Mouse (Mus musculus) forebrain, embryonic 14.5 days (tissue): Measurements from ENCODE around the gene Snrpa1. TPM values are rescaled to one million over a fixed set of nuclear protein-coding genes. Genes with fewer than 3 reads are reported as not detected.
A peak's percentile ranks its signal among the peaks of the same experiment; 100 is the strongest.
"Not testable (repeated sequence)": the region's sequence is repeated elsewhere in the genome, so short reads cannot be mapped to it uniquely, and the experiment has no call there.

Source experiments
- ATAC-seq: fragments of 200-750 bp; cut with Nextera tagmentation; 2 replicates; pipeline ENCODE4 v1.8.0; 2017; ENCODE audit warnings: mild to moderate bottlenecking, moderate library complexity
- DNase-seq: peaks from one replicate; pipeline ENCODE4 v3.0.0-alpha.2; 2015; ENCODE audit warnings: low spot score
- H3K27ac ChIP-seq: fragments of 300-500 bp; sonication (generic); 2 replicates; pipeline ENCODE4 v1.5.1; 2014; ENCODE audit warnings: low read depth, mild to moderate bottlenecking, control low read depth, low read length, moderate library complexity
- H3K27me3 ChIP-seq: fragments of 300-500 bp; sonication (generic); replicated peaks from 2 replicates; pipeline ENCODE4 v1.6.1; 2014; ENCODE audit warnings: low read length, control low read depth, mixed read lengths; ENCODE audit not compliant: control insufficient read depth, insufficient read depth
- H3K36me3 ChIP-seq: fragments of 300-500 bp; sonication (generic); 2 replicates; pipeline ENCODE4 v1.6.1; 2014; ENCODE audit warnings: low read length, control low read depth; ENCODE audit not compliant: control insufficient read depth, insufficient read depth
- H3K4me1 ChIP-seq: fragments of 300-500 bp; sonication (generic); 2 replicates; pipeline ENCODE4 v1.6.1; 2014; ENCODE audit warnings: antibody characterized with exemption, low read length, control low read depth; ENCODE audit not compliant: control insufficient read depth, insufficient read depth
- H3K4me2 ChIP-seq: fragments of 300-500 bp; sonication (generic); 2 replicates; pipeline ENCODE4 v1.6.1; 2014; ENCODE audit warnings: mild to moderate bottlenecking, control low read depth, low read length
- H3K4me3 ChIP-seq: fragments of 300-500 bp; sonication (generic); 2 replicates; pipeline ENCODE4 v1.5.1; 2014; ENCODE audit warnings: low read depth, low read length, control low read depth
- H3K9ac ChIP-seq: fragments of 300-500 bp; sonication (generic); 2 replicates; pipeline ENCODE4 v1.6.1; 2014; ENCODE audit warnings: mild to moderate bottlenecking, low read length, control low read depth, moderate library complexity
- H3K9me3 ChIP-seq: fragments of 300-500 bp; sonication (generic); replicated peaks from 2 replicates; pipeline ENCODE4 v1.6.1; 2016; ENCODE audit warnings: low read length, control low read depth, mixed read lengths; ENCODE audit not compliant: control insufficient read depth
- WGBS: fragments of 180-500 bp; shearing (Covaris S2); extraction: QIAGEN DNeasy Blood & Tissue Kit; methylation state at CpG from one replicate; pipeline ENCODE4 v1.1.7; 2014; 5-methylcytosine and 5-hydroxymethylcytosine counted together
- polyA plus RNA-seq: library from polyadenylated mRNA; unstranded; fragments of >200 nt; fragmentation: Nextera tagmentation; extraction: Ambion mirVana; gene quantifications from 2 replicates; pipeline ENCODE4 v1.2.1, GENCODE M21; 2014

Snrpa1 gene
- polyA plus RNA-seq, 1 experiment from 2014 or later = 157 TPM

GRCm38 (mm10) chr7:66043552-66044459 lies 15.0 kb upstream of the Snrpa1 start, which contains the start of gene Gm45213:
Gm45213 (plus strand) TSS chr7:66043602.
- DNase-seq (peak; percentile 37), ATAC-seq (peak; percentile 32; the same call in 1 of the 2 replicates)
- H3K27ac ChIP-seq = no peak within 1 kb of the TSS; the same call in 1 of the 2 replicates
- no peaks in the 10 kb centered on the region; the same call in 1 of the 2 replicates for H3K4me1 ChIP-seq
- H3K4me2 ChIP-seq = no peak within 1 kb of the TSS
- no peak within 1 kb of the TSS for H3K9ac ChIP-seq
- no peaks in the 10 kb centered on the region for H3K9me3 ChIP-seq
- no peaks in the 10 kb centered on the region for H3K27me3 ChIP-seq
- H3K4me3 ChIP-seq = no peak within 1 kb of the TSS
- no peaks in the 10 kb centered on the region for H3K36me3 ChIP-seq
- WGBS = 84% methylated on average over 10 of the region's 10 CpGs

- H3K36me3 ChIP-seq = no peaks in the 10 kb centered on the region
- ATAC-seq (no peak), DNase-seq (peak; percentile 8)
- 35% methylated on average over 9 of the region's 9 CpGs for WGBS
- H3K27ac ChIP-seq = no peak overlapping the region
- no peak overlapping the region for H3K4me3 ChIP-seq
- no peak overlapping the region for H3K9ac ChIP-seq
- no peaks in the 10 kb centered on the region; the same call in 1 of the 2 replicates for H3K4me1 ChIP-seq
- H3K4me2 ChIP-seq = no peak overlapping the region
- no peaks in the 10 kb centered on the region for H3K9me3 ChIP-seq
- H3K27me3 ChIP-seq = no peaks in the 10 kb centered on the region
These were observed 14.2 kb upstream of the Snrpa1 start for GRCm38 (mm10) chr7:66044617-66045016.

GRCm38 (mm10) chr7:66046921-66047918 lies 11.6 kb upstream of the Snrpa1 start:
- H3K4me2 ChIP-seq = no peak overlapping the region
- DNase-seq (no peak), ATAC-seq (no peak)
- 65% methylated on average over 17 of the region's 17 CpGs for WGBS
- H3K27me3 ChIP-seq = no peaks in the 10 kb centered on the region
- no peak overlapping the region for H3K4me3 ChIP-seq
- no peak overlapping the region for H3K9ac ChIP-seq
- H3K27ac ChIP-seq = no peak overlapping the region
- H3K9me3 ChIP-seq = no peaks in the 10 kb centered on the region
- H3K4me1 ChIP-seq = no peaks in the 10 kb centered on the region; the same call in 1 of the 2 replicates
- H3K36me3 ChIP-seq = no peaks in the 10 kb centered on the region

DNA sequence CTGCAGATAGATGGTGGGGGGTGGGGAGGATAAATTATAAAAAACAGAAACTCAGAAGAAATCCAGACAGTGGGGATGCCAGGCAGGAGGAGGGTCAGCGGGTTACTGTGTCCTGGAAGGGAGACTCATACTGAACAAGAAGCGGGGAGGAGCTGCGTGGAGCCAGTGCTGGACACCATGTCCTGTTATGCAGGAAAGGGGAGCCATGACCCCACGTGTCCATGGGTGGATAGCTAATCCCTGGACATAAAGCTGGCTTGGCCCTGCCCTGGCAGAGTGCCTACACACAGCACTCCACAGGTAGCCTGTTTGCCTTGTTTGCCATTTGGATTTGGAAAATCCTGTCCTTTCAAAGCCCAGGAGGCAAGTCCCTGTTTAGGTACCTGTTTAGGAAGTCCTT lies 10.8 kb upstream of the Snrpa1 start:
- DNase-seq = no peak
- no peak for ATAC-seq
- H3K4me1 ChIP-seq = no peaks in the 10 kb centered on the region; the same call in 1 of the 2 replicates

DNA sequence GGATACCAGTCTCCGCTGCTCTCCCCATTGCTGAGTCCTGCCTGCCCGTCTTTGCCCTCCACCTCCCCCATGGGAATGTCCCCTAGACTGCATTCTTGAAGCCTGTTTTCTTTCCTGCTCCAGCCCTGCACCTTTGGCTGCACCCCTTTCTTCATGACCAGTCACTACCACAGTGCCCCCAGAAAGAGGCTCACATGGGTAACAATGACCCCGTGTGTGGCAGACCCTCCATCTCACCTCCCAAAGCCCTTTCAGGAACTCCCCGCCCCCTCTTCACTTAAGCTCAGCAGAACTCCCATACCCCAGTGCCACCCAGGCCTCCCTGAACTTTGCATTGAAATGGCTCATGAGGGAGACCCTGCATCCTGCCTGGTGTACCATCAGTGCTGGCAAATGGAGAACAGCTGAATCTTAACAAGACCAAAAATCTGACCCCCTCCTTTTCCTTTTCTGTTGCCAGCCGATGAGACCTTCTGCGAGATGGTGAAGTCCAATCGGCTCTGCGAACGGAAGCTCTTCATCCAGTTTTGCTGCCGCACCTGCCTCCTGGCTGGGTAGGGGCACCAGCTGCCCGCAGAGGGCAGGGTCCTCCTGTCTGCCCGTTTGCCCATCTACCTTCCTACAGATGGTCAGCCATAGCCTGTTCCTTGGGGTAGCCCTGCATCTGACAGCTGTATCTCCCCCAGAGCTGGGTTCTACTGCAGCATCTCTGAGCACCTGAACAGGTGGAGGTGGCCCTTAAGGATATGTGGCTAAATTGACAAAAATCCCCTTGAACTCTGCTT lies 10.2 kb upstream of the Snrpa1 start:
- Histone ChIP-seq H3K4me2 (no peak overlapping the region), H3K9ac (no peak overlapping the region), H3K36me3 (no peaks in the 10 kb centered on the region), H3K4me3 (no peak overlapping the region), H3K4me1 (no peaks in the 10 kb centered on the region; the same call in 1 of the 2 replicates), H3K27ac (no peak overlapping the region), H3K27me3 (no peaks in the 10 kb centered on the region), H3K9me3 (no peaks in the 10 kb centered on the region)
- ATAC-seq = no peak
- WGBS = 75% methylated on average over 12 of the region's 12 CpGs
- no peak for DNase-seq

More for the DNA sequence above, 10.8 kb upstream of the Snrpa1 start:
- Histone ChIP-seq H3K36me3 (no peaks in the 10 kb centered on the region), H3K9ac (no peak overlapping the region), H3K4me3 (no peak overlapping the region), H3K4me2 (no peak overlapping the region), H3K27me3 (no peaks in the 10 kb centered on the region), H3K27ac (no peak overlapping the region), H3K9me3 (no peaks in the 10 kb centered on the region)
- 72% methylated on average over 4 of the region's 4 CpGs for WGBS

DNA sequence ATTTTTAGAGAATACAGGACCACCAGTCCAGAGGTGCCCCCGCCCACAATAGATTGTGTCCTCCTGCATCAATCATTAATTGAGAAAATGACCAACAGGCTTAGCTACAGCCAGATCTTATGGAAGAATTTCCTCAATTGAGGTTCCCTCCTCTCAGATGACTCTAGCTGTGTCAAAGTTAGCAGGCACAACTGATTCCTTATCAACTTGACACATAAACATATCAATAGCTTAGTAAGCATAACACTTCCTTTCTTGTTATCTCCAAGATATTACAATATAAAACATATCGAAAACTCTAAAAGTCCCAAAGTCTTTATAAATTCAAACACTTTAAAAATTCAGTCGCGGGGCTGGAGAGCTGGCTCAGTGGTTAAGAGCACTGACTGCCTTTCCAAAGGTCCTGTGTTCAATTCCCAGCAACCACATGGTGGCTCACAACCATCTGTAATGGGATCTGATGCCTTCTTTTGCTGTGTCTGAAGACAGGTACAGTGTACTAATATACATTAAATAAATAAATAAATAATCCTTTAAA lies 4.8 kb upstream of the Snrpa1 start:
- H3K27me3 ChIP-seq = no peaks in the 10 kb centered on the region
- no peak overlapping the region for H3K4me2 ChIP-seq
- no peak for DNase-seq
- H3K4me1 ChIP-seq = no peaks in the 10 kb centered on the region
- no peak overlapping the region for H3K9ac ChIP-seq
- 85% methylated on average over 4 of the region's 4 CpGs for WGBS
- no peaks in the 10 kb centered on the region for H3K9me3 ChIP-seq
- no peaks in the 10 kb centered on the region for H3K36me3 ChIP-seq
- H3K27ac ChIP-seq = no peak overlapping the region
- ATAC-seq = no peak
- no peak overlapping the region for H3K4me3 ChIP-seq

DNA sequence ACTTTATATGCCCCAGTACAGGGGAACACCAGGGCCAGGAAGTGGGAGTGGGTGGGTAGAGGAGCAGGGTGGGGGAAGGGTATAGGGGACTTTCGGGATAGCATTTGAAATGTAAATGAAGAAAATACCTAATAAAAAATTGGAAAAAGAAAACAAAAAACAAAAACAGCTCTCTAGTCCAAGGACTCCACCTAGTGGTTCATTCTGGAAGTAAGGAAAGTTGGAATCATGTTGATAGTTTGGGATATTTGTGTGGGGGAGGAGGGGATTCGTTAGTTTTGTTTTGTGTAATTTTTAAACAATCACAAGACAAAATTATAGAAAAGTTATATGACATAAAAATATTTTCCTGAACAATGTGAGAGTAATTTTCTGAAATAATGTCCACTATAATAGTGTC lies 3.4 kb upstream of the Snrpa1 start:
- 8% methylated on average over 2 of the region's 2 CpGs for WGBS
- not testable (repeated sequence) for H3K4me1 ChIP-seq, H3K27me3 ChIP-seq, H3K36me3 ChIP-seq, H3K4me2 ChIP-seq, H3K9me3 ChIP-seq, H3K27ac ChIP-seq, ATAC-seq, H3K9ac ChIP-seq, H3K4me3 ChIP-seq
- DNase-seq = peak; percentile 76
